Mouse (Mus musculus): ENCODE data around the gene Rnf123.

GRCm38 (mm10) chr9:108105549-108105863 lies 22.4 kb upstream of the Rnf123 start:
- TF ChIP-seq CTCF (IDR thresholded peaks at IDR 0.05; ENCODE audit: low read depth) (no peak), EP300 (IDR thresholded peaks at IDR 0.05; ENCODE audit: low read depth) (no peak)

Data from liver, embryonic 14.5 days (tissue).